Mouse (Mus musculus) myocyte (in vitro differentiated cells): ENCODE data around the gene Adgrv1.

ENCODE experiments used
- MYOD1 ChIP-seq, 3 experiments: IDR thresholded peaks; one replicate each; pipeline ENCODE4 v1.6.1; 2011; ENCODE audit warnings: control low read depth in 2 of 3, low read depth in 2 of 3, mild to moderate bottlenecking in 2 of 3, moderate library complexity in 1 of 3; ENCODE audit not compliant: insufficient read length in 2 of 3, control insufficient read depth in 1 of 3
- POLR2A ChIP-seq: IDR thresholded peaks from one replicate; pipeline ENCODE4 v1.6.1; 2011; ENCODE audit warnings: low read depth, mild to moderate bottlenecking, control low read depth, moderate library complexity; ENCODE audit not compliant: insufficient read length
- SRF ChIP-seq: IDR thresholded peaks from one replicate; pipeline ENCODE4 v1.6.1; 2011; ENCODE audit warnings: low read depth; ENCODE audit not compliant: control insufficient read depth, insufficient read length
- TCF12 ChIP-seq: IDR thresholded peaks from one replicate; pipeline ENCODE4 v1.6.1; 2011; ENCODE audit warnings: mild to moderate bottlenecking, control low read depth; ENCODE audit not compliant: poor library complexity, insufficient read depth, severe bottlenecking

DNA sequence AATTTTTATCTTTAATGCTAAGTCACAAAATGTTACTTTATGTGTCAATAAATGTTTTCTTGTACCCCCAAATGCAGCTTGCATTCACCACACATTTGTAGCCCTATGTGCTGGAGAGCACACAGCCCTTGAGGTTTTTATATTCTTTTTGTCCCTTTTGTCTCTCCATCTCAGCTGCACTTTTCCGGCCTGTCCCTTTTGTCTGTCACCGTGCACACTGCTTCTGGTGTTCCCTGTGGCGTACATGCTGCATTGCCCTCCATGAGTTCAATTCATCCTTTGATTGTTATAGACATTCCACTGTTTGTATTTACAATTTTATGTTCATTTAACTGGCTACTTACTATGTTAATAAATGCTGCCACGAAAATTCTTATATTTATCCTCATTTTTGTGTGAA is 183.3 kb downstream of the Adgrv1 start:
- TF ChIP-seq POLR2A (no peak), SRF (no peak), TCF12 (no peak), MYOD1 (IDR thresholded peaks at IDR 0.05; ENCODE audit: control insufficient read depth in 1 of 3, insufficient read length in 2 of 3, low read depth in 2 of 3) (no peak)
